Mouse (Mus musculus) urinary bladder, postnatal 4 days (tissue): ENCODE measurements at regions not wholly inside any gene's neighbourhood (a gene's known extent, or its start where the extent isn't known, plus 50 kb on each side); places are given as distances from the start of the nearest gene placed in this dataset.
"Not testable (repeated sequence)": the region's sequence is repeated elsewhere in the genome, so short reads cannot be mapped to it uniquely, and the experiment has no call there.

ENCODE experiments used
- DNase-seq, 2 experiments: peaks; one replicate each; pipeline ENCODE4 v3.0.0; 2021 to 2022; ENCODE audit warnings: low spot score in 2 of 2

DNA sequence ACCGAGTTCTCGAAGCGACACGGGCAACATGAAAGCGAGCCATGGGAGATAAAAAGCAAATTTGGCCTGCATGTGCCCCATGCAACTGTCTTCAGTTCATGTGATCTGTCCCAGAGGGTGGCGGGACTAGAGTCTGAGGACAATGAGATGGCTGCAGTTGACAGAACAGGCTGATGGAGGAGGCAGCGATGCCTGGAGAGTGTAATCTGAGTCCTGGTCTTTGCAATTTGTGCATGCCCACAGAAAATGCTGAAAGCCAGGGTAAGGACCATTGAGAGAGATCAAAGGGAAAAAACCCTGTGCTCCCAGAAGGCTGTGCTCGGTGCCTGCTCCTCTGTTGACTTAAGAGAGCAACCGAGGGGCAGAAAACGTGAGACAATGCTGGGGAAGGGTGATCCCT lies 624.8 kb upstream of the BB014433 start:
- DNase-seq = no peak

DNA sequence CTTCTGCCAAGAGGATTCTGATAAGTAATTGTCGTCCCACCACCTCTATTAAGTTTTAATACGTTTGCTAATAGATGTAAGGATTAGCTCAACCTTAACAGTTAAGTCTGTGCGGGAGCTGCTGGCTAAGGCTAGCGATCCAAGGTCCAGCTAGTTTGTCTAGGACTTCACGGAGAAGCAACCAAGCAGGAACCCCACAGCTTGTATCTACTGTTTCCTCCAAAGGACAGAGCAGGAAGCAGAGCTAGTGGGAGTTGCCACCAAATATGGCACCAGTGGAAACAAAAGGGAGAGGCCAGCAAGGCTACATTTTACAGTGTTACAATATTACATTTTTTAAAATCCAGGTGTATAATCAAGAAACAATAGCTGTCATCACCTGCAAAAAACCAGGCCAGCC lies 624.4 kb upstream of the BB014433 start:
- DNase-seq = no peak

DNA sequence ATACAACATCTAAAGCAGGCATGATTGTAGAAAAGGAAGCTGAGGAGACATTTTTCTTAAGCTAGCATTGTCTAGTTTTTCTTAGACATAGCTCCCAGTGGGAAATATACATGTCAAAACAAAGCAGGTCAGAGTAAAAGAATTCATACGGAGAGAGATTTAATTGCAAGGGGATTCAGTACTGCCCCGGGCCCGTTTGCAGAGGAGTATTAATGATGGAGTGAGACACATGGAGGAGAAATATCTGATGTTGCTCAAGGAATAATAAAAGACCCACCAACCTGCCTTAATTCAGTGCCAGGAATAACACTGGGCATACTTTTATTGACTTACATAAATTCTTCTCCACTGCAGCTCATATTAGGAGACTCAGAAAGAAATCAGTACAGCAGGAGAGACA lies 623.6 kb upstream of the BB014433 start:
- no peak for DNase-seq

DNA sequence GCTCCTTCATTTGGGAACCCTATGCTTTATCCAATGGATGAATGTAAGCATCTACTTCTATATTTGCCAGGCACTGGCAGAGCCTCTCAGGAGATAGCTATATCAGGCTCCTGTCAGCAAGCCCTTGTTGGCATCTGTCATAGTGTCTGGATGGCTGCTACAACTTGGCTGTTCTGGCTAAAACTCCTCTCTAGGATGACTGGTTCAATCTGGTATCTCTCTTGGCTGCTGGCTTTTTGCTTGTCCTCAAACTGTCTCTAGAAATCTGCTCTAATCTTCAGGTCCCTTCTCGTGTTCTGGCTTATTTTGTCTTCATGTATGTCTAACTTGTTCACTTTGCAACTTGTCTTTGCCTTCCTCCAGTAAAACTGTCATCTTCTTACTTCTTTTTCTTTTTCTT lies 614.7 kb upstream of the BB014433 start:
- no peak for DNase-seq

DNA sequence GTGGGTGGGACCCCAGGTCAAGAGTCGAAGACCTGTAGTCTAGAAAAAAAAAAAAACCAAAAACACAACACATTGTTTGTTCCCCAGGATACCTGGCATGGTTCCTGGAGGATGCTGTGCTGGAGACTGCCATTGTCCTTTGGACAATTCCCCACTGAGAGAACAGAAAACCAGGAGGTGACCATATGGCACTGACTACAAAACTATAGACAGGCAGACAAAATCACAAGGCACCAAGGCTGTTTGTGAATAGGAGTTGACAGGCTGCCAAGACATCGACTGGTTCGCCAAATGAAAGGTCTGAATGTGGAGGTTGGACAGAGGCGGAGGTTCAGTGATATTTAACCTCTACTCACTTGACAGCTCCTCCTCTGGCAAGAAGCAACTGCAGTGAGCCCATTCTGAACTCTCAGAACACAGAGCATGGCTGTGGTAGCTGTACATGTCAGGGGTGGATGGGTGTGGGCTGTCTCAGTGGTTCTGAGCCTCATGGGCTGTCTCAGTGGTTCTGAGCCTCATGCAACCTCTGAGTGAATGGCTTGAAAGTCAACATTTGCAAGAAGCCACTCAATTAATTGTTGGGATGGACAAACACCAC lies 589.0 kb upstream of the BB014433 start:
- no peak for DNase-seq

DNA sequence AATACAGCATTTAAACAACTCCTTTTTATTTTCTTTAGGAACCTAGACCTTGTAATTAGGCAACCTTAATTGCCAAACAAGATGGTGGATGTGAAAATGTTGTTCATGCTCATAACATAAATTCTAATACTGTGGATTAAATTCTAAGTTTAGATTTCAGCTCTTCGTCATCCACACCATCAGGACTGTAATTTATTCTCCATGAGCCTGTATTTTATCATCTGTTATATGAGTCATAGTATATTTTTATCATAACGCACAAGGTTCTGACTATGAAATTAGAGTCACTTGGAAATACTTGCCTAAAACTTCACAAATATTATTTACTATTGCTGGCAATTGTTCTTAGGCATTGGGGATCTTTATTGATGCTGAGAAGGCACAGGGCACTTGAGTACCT lies 582.7 kb upstream of the BB014433 start:
- no peak for DNase-seq

DNA sequence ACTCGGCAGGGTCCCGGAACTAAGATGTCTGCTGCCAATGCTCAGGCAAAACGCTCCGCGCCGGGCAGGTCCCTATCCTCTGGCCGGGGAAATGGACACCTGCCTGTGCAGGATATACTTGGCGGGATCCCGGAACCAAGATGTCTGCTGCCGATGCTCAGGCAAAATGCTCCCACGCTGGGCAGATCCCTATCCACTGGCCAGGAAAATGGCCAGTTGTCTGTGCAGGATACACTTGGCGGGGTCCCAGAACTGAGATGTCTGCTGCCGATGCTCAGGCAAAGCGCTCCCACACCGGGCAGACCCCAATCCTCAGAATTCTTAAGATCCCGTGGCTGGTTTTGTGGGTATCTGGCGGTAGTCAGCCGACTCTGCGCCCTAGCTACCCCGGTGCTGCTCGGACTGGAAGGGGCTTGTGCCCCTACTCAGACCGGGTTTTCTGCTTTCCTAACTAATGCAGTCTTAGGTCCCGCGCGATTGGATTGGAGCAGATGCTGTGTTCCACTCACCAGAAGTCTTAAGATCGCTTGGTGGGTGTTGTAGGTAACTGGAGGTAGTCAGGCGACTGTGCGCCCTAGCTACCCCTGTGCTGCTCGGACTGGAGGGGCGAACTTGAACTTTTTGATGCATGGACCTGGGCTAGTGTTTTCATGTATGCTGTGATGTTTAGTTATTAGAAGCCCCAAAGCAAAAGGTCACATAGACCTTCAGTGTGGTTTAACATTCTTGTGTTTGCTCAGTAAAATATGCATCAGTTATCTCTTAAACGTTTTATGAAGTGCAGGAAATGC lies 577.9 kb upstream of the BB014433 start:
- not testable (repeated sequence) for DNase-seq

DNA sequence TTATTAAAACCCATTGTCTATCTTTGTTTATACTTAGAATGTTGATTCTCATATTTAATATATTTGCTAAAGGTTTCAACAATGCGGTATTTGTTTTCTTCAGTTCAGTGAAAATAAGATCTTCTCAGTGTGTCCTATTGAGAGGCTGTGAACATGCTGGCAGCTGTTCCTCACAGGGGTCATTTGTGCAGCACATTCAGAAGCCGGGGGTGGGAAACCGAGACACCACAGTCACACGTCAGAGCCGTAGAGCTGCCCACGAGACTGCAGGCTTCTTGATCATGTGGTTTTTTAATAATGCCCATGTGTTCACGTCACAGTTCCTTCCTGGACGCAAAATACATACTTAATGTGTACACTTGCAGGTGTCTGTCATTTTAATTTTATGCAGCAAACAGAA lies 564.3 kb upstream of the BB014433 start:
- no peak for DNase-seq

DNA sequence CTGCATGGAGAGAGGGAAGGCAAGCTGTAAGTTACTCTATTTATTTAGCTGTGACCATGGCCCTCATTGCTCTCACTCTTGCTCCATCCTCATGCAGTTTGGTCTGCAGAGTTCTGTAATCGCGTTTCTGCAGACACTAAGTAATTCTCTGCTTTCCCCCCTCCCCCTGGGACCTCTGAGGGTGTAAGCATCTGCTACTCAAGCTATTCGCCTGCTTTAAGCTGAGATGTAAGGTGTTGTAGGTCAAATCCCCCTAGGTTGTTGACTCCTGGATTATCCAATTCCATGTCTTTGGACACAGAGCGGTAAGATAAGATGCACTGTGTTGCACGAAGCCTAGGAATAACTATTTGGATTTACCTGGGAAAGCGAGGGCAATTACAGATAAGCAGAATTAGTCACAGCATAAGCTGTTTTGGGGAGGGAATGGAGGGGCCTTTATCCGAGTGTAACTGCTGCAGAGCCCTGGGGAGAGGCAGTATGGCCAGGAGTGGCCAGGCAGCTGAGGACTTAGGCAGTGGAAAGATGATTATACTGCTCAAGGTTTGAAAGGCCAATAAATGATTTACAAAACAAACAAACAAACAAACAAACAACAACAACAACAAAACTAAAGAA lies 561.8 kb upstream of the BB014433 start:
- no peak for DNase-seq

DNA sequence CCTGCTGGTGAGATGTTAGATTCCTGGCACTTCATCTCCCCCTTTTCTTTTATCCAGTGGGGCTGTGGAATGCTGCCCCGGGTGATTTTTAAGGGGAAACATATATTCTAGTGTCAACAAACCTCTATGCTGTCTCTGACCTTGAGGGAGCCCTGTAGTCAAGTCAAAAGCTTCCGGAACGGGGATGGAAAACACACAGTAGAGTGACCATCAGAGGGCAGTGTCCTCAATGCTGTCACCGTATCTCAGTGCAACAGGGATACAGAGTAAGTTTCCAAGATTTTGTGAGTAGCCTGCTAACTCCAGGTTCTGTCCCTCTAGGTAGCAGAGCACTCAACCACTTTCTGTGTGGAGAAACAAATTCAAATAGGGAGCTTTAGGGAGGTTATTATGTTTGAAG lies 555.7 kb upstream of the BB014433 start:
- no peak for DNase-seq

DNA sequence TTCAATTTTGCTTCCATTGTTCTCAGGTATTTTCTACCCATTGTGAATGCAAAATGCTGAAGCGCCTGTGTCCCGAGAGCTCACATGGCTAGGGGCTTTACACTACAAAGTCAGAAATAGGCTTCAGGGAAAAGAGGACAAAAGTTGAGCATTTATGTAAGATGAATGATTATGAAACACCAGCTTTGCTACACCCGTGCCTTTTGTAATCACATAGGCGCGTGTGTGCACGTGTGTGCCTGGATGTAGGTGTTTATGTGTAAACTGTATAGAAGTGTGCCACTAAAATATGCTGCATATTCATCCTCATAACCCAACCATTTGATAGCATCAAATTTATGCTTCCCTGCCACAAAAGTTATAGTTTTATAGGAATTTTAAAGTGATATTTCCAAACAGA lies 547.2 kb upstream of the BB014433 start:
- DNase-seq = no peak

DNA sequence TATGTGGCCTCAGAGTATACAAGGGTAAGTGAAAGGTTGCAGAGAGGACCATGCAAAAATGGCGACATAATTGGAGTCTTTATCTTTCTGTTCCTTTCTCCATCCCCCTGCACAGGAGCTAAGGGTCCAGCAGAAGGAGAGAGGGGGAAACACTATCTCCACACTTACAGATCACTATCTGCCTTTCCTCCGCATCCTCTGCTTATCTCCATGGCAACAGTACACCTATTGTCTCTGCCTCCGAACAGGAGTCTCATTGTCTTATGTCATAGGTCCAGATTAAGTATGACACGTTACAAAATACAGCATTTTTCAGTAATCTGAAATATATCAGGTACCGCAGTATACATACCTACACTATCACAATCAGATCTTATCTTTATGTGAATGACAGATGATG lies 537.9 kb upstream of the BB014433 start:
- DNase-seq = no peak

DNA sequence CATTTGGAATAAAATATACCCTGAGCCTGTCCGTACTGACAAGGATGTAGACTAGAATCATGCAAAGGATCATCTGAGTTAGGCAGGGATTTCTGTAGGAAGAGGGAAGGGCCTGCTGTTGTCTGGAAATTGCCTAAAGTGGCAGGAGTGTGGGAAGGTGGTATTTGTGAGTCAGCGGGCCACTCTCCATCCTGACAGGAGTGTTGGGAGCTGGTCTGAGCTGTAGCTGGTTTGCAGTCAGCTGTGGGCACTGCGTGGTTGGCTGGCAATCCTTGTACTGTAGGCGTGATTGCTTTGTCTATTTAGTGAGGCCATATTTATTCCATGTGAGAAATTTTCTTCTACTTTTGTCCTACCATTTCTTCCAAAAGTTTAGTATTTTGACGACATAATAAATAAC lies 524.2 kb upstream of the BB014433 start:
- no peak for DNase-seq

DNA sequence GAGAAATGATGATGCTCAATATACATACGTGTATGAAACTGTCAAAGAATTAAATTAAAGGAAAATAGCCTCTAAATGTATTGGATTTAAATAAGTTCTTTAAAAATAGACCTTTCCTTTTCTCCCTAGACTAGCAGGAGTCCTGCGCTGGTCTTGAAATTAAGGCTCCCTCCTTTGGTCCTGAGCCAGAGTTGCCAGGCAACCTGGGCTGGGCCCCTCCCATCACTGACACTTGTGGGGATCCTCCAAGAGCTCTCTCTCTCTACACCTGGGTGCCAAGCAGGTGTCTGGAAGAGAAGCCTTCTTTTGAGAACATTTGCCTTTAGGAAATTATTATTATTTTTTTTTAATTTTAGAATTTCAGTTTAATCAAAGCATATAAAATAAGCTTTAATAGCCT lies 521.9 kb upstream of the BB014433 start:
- no peak for DNase-seq

DNA sequence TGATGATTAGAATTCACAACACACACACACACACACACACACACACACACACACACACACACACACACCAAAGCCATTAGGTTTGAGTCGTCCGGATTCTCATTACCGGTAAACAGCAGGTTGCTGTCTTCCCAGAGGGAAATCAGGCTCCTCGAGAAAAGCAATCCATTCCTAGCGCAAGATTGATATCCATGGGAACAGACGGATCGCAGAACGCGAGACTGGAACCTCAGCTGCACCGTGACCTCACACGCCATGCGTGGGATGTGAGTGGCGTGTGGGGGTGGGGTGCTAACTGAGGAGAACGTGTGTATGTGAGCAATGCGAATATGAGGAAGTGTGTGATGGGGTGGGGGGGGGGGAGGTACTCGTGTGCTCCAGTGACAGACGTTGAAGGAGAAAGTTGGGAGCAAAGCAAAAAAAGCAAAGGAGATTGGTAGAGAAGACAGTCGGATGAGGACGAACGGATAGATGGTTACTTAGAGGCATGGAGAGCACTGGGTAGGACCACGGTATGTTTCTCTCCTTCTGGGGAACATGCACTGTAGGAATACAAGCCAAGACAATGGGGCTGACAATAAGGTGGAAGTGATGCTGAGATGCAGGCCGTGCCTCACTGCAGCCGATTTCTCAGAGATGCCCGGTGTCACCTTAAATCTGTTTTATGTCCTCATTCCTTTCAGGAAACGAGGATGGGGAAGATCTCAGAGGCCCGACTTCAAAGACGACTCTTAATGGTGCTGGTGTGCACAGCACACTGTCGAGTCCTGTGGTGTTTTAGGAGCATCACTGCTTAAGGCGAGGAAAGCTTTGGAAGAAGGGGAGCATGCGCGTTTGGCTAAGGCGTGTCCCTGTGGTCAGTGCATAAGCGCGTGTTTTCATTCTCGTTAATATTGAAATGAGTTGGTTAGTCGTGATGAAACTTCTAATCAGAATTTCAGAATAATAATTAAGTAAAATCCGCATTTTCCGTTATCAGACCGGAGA lies 516.7 kb upstream of the BB014433 start:
- DNase-seq = no peak

DNA sequence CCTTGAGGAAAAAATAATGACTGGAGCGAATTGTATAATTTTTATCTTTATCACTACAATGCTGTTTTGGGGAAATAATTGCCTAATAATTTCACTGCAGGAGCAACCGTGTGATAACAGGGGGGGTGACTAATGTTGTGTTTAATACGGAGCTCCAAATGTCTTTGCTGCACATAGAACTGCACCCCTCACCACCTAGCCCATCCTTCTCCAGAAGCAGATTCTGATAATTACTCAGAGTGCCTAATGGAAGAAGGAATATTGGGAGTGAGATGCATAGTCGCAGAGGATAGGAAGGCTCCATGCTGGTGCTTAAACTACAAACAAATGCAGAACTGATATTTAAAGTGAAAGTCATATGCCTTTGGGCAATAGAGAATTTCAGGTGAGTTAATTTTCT lies 486.1 kb upstream of the BB014433 start:
- no peak for DNase-seq

DNA sequence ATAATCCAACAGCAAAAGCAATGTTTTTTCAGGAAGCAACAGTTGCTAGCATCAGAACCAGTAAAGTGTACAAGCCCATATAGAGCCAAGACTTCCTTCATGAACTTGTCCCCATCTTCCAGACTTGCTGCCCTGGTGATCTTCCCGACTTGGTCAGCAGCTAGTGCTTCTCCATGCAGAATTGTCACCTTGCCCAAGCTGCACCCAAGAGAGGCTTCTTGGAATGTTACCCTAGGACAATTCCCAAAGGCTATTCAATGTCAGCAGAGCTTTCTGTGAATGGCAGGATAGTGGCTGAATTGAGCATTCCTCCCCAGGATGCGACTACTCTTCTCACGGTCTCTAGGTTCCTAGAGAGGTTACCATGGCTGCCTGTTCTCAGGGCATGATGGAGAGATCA lies 479.6 kb upstream of the BB014433 start:
- DNase-seq = no peak

DNA sequence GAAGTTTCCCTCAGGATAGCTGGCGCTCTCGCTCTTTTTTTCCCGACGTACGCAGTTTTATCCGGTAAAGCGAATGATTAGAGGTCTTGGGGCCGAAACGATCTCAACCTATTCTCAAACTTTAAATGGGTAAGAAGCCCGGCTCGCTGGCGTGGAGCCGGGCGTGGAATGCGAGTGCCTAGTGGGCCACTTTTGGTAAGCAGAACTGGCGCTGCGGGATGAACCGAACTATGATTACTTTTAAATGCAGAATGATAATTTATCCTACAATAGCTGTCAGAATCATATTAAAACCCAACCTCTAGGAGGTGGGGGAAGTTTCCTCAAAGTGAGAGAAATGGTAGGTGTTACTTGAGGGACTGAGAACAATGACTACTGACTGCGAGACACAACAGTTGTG lies 474.0 kb upstream of the BB014433 start:
- DNase-seq = peak in 1 of 2 experiments; percentile 68

DNA sequence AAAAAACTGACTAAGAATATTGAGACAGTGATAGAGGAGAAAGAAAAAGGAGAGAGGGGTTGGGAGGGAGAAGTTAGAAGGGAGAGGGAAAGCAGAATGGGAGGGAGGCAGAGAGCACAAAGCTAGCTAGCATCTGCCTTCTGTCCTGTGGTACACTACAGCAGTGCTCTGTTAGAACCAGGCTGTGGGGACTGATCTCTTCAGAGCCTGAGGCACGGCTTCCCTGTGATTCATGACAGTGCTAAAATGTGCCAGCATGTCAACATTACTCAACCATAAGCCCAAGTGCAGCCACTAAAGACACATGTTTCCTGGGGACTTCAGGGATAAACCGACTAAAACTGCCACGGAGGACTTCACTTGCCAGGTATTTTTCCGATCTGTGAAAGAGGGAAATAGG lies 455.1 kb upstream of the BB014433 start:
- DNase-seq = no peak

DNA sequence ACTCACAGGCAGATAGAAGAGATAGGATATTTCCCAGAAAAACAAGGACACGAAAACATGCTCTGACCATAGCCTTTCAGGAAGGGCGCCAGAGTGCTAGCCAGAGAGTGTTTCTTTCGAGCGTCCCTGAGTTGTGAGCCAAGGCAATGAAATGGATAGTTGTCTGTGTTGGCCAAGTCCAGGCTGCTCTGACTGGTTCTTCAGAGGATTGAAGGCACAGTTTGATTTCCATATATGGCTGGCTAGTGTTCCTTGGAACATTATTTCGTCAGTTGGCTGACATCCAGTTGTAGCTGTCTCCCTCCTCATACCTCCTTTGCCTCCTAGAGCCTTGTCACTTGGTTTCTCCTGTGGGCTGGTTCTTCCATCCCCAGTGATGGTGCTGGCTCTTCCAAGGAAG lies 451.7 kb upstream of the BB014433 start:
- DNase-seq = no peak

DNA sequence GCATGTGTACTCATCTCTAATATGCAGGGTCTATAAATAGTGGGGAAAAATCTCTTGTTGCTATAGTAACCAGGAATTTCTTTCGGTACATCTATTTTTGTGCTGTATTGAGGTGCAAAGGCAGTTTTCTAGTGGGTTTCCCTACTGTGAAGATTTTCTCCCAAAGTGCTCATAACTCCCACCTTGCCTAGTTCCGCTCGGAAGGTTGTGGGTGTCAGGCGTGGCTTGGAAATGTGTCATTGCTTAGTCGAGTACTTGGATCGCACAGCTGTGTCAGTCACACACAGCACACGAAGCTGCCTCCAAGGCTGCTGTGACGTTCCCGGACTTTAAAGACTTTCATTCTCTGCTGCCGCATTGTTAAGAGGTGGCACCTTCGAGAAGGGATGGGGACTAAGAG lies 450.4 kb upstream of the BB014433 start:
- no peak for DNase-seq

DNA sequence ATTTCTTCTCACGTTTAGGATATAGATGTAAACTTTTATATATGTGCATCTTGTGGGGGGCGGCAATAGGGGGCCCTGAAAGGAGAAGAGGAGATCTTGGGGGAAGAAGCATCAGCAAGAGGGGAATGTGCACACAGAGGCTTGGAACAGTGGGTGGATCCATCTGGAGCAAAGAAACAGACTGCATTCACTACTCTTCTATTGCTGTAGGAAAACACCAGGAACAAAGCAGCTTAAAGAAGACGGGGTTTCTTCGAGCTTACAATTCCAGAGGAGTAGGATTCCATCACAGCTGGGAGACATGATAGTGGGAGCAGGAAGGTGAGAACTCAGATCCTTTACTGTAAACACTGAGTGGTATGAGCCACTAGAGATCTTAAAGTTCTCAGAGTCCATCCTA lies 444.9 kb upstream of the BB014433 start:
- DNase-seq = no peak
